Mouse (Mus musculus): ENCODE data around the gene Txndc16.

Gene Txndc16

DNA sequence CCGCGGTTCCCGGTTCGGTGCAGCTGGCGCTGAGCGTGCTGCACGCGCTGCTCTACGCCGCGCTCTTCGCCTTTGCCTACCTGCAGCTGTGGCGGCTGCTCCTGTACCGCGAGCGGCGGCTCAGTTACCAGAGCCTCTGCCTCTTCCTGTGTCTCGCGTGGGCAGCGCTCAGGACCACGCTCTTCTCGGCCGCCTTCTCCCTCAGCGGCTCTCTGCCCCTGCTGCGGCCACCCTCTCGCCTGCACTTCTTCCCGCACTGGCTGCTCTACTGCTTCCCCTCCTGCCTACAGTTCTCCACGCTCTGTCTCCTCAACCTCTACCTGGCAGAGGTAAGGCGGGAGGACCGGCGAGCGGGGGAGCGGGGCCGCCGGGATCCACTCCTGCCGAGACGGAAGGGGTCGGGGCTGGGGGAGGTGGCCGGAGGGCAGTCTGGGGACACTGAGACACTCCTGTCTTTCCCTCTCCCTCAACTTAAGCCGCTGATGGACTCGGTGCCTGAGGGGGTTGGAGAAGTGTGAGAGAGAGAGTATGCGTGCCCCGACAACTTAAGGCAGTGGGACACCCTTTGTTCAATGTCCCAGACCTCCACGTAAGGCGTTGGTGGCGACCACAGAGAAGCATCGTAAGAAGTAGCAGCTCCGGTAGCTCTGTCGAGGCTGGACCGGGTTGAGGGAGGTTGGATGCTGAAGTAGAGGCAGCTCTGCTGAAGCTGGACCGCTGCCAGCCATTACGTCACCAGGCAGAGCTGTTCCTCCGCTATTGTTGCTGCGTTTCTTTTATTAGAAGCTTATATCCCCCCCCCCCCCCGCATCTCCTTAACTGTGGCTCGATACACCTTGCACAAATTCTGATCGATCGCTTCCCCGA, at the start of gene Txndc16:
Txndc16 (minus strand) TSS at position 239 of the 867 bp plus-strand sequence.
- in situ Hi-C loops (cut with MboI, MseI) = loop anchor here (5.0 to 25.0 kb wide), 2 partner anchors 83 to 1167 kb away; partner anchors contain the start of genes Bmp4 (in 1 of the 2) and Gm15217 (in 1 of the 2)

- in situ Hi-C loops (cut with MboI, MseI) = no loop called here
Observed at GRCm38 (mm10) chr14:45263831-45264592, 43.9 kb upstream of the Txndc16 start.

- in situ Hi-C loops (cut with MboI, MseI) = no loop called here
Observed at GRCm38 (mm10) chr14:45251548-45252076, 31.5 kb upstream of the Txndc16 start.

GRCm38 (mm10) chr14:45241613-45242012, 21.5 kb upstream of the Txndc16 start:
- in situ Hi-C loops (cut with MboI, MseI) = loop anchor here in 1 of 2 experiments (10.0 kb wide), 1 partner anchor 267 kb away; no protein-coding TSS in a partner anchor

GRCm38 (mm10) chr14:45239042-45239441, 18.9 kb upstream of the Txndc16 start:
- in situ Hi-C loops (cut with MboI, MseI) = no loop called here

DNA sequence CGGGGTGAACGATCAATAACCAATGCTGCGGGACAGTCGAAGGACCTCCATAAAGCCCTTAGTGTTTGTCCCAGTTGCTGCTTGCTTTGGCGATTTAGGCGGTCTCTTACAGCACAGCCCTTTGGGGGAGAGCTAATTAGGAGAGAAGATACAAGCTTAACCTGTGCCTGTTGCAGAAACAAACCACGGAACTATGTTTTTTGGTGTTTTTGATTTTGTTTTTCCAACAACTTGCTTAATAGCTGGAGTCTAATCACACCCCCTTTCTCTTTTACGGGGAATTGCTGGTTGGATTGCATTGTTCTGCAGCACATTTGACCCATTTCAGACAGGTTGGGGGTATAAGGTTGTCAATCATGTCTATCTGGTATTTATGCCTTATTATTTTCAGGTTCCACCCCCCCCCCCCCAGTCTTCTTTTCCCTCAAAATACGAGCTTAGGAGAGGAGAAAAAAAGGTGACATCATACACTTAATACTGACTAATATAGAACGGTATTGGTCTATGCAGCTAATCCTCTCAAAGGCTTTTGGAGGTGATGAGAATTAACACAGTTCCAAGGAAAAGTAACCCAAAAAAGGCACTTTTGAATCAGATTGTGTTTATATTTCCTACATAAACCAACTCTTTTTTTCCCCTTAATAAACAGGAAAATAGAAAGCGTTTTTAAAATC, 966 bp upstream of the Txndc16 start:
- in situ Hi-C loops (cut with MboI, MseI) = loop anchor here (5.0 to 25.0 kb wide), 2 partner anchors 84 to 1166 kb away; partner anchors contain the start of genes Bmp4 (in 1 of the 2) and Gm15217 (in 1 of the 2)

- in situ Hi-C loops (cut with MboI, MseI) = loop anchor here (5.0 to 25.0 kb wide), 4 partner anchors 82 to 1168 kb away; partner anchors contain the start of genes Bmp4 (in 1 of the 2) and Gm15217 (in 1 of the 2)
Observed at GRCm38 (mm10) chr14:45219281-45220089, 643 bp downstream of the Txndc16 start, which contains the start of gene Gpr137c. Gpr137c (plus strand) TSS chr14:45219717.

GRCm38 (mm10) chr14:45217693-45218092, 2.4 kb downstream of the Txndc16 start:
- in situ Hi-C loops (cut with MboI, MseI) = loop anchor here (5.0 to 25.0 kb wide), 3 partner anchors 105 to 1170 kb away; partner anchors contain the start of genes Bmp4 (in 1 of the 2) and Gm15217 (in 1 of the 2)

DNA sequence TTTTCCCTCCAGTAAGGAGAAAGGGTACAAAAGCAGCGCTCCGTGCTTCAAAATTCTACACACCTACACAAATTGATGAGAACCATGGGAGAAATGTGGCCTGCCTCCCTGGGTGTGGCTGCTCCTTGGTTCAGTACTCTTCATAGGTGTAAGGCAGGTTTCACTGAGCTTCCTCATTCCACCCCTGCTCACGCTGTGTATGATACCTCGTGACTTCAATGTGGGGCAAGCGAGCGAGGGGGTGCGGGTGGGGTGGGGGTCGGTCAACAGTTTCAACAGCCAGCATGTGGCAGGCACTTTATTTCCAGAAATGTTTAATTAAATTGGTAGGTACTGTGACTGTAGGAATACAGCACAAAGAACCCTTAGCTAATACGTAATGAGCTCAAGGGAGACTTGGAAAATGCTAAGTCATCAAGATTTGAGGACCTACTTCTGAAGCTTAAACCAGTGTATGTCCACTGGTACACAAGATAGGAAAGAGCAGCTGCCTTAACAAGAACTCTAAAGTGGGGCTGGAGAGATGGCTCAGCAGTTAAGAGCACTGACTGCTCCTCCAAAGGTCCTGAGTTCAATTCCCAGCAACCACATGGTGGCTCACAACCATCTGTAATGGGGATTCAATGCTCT, 3.3 kb downstream of the Txndc16 start:
- in situ Hi-C loops (cut with MboI, MseI) = loop anchor here (5.0 to 25.0 kb wide), 3 partner anchors 105 to 1170 kb away; partner anchors contain the start of genes Bmp4 (in 1 of the 2) and Gm15217 (in 1 of the 2)

GRCm38 (mm10) chr14:45211431-45211830, 8.7 kb downstream of the Txndc16 start:
- in situ Hi-C loops (cut with MboI, MseI) = loop anchor here (10.0 to 25.0 kb wide), 2 partner anchors 167 to 1176 kb away; partner anchors contain the start of genes Bmp4 (in 1 of the 2) and Gm15217 (in 1 of the 2)

DNA sequence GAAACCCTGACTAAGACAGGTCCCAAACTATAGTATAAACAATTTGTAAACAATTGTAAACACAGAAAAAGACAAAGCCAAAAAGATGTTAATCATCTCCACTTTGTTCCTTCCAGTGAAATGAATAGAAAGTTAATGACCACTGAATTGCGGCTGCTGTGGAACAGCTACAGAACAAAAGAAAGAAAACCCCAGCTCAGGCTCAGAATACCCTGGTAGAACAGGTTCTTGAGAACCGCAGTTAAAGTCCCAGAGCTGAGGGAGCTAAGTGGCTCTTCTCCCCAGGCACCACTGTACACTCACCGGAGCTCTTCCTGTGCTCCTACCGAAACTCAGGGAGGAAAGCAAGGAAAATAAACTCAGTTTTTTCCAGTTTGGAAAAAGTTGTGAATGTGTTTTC, 9.4 kb downstream of the Txndc16 start:
- in situ Hi-C loops (cut with MboI, MseI) = loop anchor here (10.0 to 25.0 kb wide), 2 partner anchors 166 to 1177 kb away; partner anchors contain the start of genes Bmp4 (in 1 of the 2) and Gm15217 (in 1 of the 2)

DNA sequence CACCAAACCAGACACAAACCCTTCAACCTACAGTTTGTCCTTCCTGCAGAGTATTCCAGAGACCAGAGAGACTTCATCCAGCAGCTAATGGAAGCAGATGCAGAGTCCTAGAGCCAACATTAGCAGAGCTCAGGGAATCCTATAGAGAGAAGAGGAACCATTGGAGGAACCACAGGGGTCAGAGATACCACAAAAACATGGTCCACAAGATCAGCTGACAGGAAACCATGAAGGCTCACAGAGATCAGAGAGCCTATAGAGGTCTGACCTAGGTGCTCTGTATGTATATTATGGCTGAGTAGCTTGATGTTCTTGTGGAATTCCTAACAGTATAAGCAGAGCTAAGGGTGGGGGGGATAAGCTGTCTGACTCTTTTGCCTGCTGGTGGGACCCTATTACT, 19.5 kb downstream of the Txndc16 start:
- in situ Hi-C loops (cut with MboI, MseI) = loop anchor here in 1 of 2 experiments (25.0 kb wide), 1 partner anchor 1187 kb away; the partner anchor contains the start of genes Bmp4 and Gm15217

GRCm38 (mm10) chr14:45190999-45191398, 29.1 kb downstream of the Txndc16 start:
- in situ Hi-C loops (cut with MboI, MseI) = no loop called here

GRCm38 (mm10) chr14:45181611-45182010, 38.5 kb downstream of the Txndc16 start:
- in situ Hi-C loops (cut with MboI, MseI) = no loop called here

DNA sequence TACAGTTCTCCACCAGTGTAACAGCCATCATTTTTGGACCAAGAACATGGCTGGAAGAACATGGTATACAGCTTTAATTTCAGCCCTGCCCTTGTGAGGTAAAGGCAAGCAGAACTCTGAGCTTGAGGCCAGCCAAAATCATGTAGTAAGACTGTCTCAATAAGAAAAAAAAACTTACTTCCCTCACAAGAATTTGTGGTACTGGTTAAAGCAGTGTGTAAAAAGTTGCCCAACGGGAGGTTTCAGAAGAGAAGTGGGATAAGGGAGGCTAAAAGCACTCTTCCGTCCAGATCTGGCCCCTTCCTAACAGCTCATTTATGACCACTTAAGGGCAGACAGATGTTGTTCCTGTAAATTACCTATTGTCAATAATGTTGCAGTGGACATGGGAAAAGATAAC, 40.5 kb downstream of the Txndc16 start:
- in situ Hi-C loops (cut with MboI, MseI) = no loop called here

DNA sequence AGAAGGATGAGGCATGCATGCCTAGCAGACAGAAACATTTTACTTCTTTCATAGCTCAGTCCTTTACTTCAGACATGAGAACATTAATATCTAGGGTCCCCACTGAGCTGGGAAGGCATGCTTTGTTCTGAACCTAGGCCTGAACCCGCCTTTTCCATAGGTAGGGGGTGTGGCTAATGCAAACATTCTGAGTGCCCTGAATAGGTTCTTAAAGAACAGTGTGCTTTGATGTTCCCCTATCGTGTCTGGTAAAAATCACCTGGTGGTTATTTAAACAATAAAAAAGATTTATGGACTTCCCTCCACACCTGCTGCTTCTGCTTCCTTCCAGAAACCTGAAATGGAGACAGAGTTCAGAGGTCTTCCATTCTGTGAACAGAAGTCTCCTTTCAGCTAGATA, 40.9 kb downstream of the Txndc16 start:
- in situ Hi-C loops (cut with MboI, MseI) = no loop called here

GRCm38 (mm10) chr14:45175012-45175740, 45.0 kb downstream of the Txndc16 start:
- in situ Hi-C loops (cut with MboI, MseI) = no loop called here

DNA sequence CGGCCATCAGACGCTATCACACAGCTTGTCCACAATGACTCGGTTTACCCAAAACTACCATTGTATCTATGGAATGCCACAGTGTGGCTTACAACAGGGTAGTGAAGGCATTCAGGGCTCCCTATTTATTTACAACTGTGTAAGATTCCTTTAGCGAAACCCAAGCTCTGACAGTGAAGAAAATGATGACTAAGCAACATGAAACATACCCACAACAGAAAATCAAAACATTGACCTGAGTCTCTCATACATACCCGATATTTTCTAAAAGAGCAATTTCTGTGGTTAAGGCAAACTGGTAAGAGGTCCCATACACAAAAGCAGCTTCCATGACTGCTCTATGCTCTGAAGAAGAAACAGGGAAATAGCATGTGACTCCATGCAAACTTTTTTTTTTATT, 47.9 kb downstream of the Txndc16 start:
- in situ Hi-C loops (cut with MboI, MseI) = no loop called here

Data from T-helper 17 cell (primary cell).